Mouse (Mus musculus) lung, postnatal 36 days (tissue): ENCODE data around the gene Parva.
A peak's percentile ranks its signal among the peaks of the same experiment; 100 is the strongest.

ENCODE experiments used
- DNase-seq: peaks from one replicate; pipeline ENCODE4 v3.0.0; 2022; ENCODE audit warnings: mixed read lengths

The Parva gene

DNA sequence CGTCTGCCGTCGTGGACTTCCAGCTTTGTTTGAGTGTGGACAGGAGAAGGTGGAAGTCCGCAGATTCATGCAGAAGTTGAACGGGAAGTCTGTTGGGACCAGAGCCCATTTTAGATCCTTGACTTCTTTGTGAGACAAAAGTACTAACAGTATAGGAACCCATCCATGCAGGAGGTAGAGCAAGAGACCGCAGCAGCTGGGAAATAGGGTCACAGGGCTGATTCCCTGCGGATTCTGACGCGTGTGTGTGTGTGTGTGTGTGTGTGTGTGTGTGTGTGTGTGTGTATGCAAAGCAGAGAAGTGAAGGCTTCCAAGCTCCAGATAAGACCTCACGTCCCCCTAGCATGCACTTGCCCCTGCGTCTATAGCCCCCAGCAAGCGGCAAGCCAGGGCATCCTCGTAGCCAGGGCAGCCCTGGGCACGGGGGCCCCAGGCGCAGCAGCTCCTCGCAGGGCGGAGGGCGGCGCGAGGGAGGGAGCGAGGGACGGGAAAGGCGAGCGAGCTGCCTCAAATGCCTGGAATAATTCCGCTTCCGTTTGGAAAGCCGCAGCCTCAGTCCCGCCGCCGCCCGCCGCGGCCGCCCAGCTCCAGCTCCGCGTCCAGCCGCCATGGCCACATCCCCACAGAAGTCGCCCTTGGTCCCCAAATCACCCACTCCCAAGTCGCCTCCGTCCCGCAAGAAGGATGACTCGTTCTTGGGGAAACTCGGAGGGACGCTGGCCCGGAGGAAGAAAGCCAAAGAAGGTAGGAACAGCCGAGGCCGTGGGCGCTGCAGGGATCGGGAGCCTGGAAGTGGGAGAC, at the start of gene Parva:
TSS of gene Parva (plus strand) at position 149 of the 801 bp plus-strand sequence.
- DNase-seq: peak; percentile 76

DNA sequence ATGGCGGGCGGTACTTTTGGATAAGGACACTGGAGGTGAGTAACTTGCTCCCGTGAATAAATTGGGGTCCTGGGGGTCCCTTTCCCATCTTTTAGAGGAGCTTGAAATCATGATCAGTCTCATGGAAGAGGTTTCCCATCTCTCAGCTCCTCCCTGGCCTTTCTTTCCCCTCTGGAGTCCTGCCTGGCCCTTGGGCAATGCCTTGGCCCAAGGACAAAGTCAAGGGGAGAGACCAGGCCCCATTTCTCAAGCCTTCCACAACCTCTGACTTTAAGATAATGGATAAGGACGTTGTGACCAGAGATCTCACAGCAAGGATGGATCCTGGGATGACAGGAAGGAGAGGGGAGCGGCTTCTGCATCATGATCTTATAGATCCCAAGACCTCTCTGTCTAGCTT, 49.2 kb upstream of the Parva start:
- no peak for DNase-seq

DNA sequence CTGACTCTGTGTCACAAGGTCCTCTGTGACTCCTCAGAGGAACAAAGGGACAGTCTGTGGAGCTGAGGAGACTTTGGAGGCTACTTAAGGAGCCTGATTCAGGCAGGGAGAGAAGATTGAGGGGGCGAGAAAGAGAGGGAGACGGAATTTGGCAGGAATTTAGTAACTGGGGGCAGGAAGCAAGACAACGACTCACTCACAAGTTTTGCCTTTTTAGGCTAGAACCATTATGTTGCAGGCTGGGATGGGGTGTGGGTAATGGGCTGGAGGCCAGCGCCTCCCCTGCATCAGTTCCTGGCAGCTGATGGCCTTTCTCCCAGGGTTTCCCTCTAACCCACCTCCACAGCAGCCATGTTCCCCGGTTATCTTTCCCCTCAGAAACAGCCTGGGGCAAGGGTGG, 48.8 kb upstream of the Parva start:
- no peak for DNase-seq

DNA sequence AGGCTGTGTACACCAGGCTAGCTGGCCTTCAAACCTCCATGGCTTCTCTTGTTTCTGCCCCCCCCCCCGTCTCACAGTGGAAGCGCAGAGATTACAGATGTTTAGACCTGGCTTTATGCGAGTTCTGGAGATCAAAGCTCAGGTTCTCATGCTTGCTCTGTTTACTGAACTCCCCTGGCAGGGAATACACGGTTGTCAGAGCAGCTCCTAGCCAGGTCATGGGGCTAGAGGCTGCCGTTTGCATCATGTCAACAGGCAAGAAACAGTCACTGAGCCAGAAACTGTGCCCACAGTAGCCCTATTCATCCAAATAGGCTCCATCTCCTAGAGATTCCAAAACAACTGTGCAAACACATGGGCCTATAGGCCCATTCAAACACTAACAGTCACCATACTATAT, 40.8 kb upstream of the Parva start:
- DNase-seq: no peak

DNA sequence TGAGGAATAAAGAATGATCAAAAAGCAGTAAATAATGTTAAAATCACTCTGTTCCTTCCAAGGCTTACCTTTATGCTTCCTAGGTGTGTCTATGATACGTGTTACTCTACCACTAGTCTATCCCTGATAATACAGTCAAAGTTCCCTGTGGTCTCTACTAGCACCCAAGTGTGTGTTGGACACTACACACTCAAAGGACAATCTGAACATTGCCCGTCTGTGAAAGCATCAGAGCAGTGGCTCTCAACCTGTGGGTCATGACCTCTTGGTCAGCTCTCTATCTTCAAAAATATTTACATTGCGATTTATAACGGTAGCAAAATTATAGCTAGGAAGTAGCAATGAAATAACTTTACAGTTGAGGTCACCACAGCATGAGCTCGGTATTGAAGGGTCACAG, 39.4 kb upstream of the Parva start:
- DNase-seq: no peak

DNA sequence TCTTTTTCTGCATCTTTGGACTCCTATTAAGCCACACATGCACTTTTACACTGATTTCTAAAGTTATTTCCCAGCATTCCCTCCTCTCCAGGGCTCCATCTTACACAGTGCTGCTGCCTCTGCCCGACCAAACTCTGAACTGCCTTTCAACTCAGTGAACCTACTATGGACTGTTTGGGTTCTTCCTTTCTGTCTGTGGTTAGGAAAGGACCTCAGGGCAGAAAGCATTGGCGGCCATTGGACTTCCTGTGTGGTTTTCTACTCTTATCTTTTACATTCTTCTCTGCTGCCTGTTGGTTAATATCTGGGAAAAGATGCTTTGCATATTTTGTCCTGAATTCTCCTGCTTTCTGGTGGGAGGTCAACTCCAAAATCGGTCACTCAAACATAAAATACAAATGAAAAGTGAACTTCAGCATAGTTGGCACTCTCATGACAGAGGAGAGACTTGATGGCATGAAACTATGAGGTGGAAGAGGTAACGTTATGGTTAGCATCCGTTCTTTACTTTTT, 38.9 kb upstream of the Parva start:
- DNase-seq: no peak

DNA sequence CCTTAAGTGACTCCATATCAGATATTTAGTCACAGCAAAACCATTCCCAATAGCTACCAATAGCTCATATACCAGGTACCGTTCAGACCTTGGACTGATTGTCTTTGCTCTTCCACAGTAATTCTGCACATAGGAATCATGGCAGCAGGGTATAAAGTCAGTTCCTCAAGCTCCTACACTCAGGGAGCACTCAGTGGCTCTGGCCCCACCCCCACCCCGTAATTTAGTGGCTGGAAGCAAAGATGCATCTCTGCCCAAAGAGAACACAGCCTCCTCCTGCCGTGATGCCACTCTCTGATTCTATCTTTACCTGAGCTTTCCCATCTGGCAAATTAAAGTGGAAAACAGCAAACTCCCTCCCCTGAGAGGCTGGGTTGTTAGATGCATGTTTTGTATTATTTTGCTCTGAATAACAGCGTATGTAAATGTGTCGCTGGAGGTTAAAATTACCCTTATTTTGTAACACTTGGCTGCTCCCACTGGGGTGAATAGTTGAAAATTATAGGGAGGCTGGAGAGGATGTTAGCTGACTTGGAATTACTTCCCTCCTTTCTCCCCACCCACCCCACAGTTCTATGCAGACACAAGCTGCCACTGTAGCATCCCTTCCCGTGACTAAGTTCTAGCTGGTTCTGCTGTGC, 37.6 kb upstream of the Parva start:
- no peak for DNase-seq

DNA sequence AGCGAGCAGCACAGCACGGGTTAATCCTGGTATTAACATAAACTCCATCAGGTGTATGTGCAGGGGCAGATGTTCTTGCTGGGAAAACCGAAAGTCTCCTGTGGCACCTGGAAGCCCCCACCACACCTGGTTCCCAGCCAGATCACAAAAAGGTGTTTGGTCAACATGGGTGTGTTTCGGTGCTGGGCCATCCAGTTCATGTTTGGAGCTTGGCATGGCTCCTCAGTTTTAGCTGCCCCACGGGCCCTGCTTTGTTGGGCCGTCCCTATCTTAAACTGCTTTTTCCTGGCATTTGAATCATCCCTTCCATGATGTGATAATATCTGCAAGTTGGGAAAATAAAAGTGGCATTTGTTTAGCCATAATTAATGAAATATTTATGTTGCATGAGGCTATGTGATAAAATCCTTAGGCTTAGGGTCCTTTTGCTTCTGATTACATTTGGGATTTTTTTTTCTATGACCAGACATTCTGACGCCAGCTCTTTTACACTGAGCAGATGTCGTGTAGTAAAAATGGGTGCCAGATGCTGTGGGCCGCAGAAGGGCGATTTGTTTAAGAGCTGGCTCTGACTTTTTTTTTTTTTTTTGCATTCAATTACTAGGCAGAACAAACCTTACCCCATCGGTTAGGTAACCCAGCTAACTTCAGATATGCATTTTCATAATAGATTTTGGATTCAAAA, 36.9 kb upstream of the Parva start:
- DNase-seq: peak; percentile 53

DNA sequence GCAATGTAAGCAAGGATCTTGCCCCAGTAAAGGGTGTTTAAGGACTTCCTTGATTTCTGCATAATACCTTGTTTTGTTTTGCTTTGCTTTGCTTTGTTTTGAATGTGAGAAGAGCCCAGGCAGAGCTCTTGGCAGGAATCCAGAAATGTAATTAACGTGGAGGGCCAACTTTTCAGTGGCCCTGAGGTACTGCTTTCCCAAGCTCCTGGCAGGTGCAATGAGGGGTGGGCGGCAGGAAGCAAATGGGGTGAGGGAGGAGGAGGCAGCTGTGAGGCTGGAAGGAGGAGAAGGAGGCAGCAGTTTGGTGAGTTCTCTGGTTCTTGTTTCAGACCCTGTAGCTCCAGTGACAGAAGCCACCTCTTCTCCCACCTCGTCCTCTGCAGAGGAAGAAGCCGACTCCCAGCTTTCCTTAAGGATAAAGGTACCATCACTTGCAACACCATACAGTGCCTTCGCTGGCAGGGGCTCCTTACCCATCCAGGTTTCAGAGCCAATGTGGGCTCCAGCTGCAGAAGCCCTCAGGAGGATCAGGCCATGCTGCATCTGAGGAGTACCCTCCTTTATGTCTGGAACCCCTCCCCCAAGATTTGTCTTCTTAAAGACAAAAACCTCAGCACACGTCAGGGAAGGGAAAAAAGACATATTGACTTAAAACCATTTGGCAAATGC, 36.2 kb upstream of the Parva start:
- DNase-seq: no peak

DNA sequence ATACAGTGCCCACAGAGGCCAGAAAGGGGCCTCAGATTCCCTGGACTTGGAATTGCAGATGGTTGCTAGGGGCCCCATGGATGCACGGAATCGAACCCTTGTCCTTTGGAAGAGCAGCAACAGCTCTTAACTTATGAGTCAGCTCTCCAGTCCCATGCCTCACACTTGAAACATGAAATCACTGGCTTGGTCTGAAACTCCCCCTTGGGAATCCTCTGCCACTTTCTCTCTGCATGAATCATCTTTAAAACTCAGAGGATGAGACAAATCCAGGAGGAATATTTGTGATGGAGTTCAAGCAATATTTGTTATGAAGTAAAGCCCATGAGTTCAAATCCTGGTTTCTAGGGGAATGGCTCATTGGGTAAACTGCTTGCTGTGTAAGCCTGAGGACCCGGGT, 29.5 kb upstream of the Parva start:
- no peak for DNase-seq

DNA sequence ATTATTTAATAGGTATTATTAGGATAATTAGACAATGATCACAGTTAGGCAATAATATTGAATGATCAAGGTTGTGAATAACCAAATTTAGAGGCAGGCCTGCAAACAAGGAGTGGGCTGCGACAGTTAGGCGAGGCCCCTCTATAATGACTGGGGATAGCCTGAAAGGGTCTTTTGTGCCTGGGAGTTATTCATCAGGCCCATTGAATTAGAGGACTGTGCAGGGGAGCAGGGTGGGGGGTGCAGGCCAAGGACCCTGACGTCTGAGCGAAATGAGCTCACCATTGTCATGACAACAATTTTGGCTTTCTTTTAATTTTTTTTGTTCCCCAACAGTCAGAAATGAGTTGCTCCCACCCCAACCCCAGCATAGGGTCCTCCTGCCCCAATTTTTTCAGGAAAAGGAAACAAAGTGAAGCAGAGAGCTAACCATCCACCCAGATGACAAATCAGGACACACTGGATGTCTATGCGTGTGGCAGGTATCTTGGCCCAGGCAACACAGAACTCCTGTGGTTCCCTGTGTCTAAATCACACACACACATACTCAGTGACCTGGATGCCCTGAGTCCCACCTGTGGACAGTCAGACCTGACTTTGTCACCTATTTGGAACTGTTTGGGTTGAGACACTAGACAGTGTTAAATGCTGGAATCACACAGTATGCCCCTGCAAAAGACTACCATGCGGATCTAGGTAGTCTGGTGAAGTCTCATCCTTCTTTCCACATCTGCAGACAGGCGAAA, 27.7 kb upstream of the Parva start:
- no peak for DNase-seq

DNA sequence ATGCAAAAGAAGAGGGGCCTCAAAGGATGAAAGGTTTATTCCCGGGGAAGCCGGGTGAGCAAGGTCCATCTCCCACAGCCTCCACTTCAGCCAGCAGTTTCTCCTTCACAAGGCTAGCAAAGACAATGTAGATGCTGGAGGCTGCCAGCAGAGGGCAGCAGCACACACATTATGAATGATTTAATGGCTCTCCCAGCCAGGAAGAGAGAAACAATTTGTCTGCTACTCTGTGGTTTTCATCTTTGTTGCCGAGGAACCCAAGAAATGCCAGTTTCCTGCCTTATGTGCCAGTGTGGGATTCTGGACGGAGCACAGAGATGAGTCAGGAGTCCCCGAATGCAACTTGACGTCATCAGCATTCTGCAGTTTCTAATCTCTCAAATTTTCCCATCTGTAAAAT, 27.1 kb upstream of the Parva start:
- peak; percentile 83 for DNase-seq

DNA sequence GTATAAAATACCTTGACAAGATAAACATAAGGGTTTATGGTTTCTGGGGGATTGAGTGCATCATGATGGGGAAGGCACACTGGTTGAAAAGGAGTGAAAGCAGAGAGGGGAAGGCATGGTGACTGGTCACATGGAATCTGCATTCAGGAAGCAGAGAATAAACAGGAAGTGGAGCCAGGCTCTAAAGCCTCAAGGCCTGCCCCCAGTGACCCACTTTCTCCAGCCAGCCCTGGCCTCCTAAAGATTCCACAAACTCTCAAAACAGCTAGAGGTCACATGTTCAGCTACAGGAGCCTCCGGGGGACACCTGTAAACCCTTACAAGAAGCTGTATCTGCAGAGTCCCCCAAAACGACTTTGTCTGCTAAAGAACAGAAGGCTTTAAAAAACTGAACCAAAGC, 22.2 kb upstream of the Parva start:
- peak; percentile 24 for DNase-seq

DNA sequence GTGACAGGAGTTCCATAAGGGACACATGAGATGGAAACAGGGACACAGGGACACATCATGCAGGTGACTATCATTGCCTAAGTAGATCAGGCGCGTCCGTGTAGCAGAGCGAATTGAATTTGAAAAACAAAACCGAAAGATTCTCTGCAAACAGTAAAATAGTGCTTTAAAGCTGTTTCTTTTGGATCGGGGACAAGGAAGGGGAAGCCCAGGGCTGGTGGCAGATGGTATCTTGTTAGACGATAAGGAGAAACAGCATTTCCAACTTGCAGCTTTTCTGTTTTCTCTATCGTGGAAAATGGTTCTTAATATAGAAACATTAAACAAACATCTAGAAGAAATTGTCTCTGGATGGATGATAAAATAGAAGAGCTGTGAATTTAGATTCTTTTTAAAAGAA, 21.7 kb upstream of the Parva start:
- no peak for DNase-seq

DNA sequence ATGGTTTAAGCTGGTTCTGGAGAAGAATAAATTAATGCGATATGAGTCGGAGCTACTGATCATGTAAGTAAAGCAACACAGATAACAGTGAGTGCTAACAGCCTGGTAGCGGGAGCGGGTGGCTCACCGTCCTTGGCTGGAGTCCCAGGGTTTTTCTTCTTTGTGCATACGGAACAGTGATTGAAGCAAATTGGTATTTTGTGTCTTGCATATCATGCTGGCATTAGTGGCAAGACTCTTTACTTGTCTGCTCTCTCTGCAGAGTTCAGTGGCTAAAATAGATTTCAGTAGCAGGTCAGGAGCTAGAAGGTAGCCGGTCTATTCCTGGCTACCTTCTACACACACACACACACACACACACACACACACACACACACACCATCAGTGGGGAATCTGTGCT, 19.7 kb upstream of the Parva start:
- no peak for DNase-seq

DNA sequence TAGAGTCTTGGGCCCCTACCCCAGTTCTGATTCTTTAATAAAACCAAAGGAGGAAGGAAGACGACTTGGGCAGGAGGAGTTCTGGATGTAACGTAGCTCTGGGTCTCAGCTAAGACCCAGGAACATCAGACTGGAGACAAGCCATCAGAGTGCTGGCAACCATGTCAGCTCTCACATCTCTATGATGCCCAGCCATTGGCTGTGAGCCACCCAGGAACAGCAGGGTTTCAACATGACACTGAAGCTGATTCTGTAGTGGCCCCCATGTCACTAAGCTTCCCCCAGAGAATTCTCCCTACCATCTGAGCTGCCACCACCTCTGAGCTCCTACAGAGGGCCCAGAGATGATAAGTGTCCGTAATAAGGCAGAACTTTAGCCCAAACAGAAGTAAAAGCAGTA, 17.3 kb upstream of the Parva start:
- DNase-seq: no peak

DNA sequence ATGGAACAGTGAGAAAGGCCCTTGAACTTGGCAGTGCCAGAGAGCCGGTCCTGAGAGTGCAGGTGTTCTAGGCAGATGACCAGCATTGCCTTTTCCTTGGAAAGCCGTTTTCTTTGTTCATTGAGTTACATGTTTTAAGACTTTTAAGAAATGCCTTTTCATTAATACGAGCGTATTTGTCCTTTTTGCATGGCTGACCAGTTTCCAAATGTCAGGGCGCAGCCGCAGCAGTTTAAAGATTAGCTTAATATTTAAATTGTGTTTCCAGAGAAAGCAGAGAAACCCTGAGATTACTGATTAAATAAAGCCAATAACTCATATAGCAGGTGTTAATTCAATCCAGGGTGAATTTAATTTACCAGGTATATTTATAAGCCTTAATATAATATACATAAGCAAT, 14.0 kb upstream of the Parva start:
- no peak for DNase-seq

DNA sequence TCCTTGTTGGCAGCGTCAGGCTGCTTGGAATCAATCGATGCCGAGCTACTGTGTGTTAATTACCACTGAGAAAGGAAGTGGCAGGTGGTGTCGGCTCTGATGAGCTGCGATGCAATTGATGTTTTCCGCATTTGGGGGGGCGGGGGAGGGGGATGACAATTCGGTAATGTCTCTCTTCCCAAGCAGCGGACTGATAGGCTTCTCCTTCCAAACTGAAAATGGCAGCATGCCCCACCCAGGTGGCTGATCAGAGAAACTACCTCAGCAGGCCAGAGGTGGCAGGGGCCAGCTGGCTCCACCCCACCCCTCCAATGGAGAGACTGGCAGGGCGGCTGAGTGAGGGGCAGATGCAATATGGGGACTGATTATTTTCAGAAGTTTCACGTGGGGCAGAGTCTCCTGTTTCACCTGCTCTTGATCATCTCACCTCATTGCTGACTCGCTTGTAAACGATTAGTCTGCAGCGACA, 11.2 kb upstream of the Parva start:
- no peak for DNase-seq

DNA sequence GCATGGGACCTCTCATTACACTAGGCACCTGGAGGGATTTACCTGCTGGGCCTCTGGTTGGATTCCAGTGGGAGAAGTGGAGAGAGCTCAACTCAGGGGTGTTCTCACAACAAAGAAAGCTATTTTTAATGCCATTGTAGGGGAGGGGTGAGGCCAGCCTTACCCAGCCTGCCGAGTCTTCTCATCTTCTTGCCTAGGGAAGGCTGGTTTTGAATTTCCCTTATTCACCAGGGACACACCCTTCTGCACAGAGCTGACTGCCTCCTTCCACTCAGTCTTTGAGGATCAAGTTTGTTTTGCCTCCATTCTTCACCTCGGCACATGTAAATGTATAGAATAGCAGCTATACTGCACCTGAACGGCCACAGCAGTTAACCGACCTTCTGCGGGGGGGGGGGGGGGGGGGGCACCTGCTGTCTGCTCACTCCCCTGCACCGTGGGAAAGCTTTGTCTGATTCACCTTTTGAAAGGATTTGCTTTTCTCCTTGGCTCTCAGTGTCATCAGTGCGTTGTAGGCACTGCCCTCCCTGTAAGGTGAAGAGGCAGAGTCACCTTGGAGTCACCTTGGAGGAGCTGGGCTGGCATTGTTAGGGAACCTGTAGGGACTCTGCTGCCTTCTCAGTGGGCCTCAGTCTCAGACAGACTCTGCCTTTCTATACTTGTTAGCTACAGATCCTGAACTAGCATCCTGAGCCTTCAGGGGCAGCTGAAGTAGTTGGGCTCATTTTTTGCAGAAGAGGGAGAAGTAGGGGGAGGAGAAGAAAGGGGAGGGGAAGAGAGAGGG, 10.4 kb upstream of the Parva start:
- DNase-seq: no peak

DNA sequence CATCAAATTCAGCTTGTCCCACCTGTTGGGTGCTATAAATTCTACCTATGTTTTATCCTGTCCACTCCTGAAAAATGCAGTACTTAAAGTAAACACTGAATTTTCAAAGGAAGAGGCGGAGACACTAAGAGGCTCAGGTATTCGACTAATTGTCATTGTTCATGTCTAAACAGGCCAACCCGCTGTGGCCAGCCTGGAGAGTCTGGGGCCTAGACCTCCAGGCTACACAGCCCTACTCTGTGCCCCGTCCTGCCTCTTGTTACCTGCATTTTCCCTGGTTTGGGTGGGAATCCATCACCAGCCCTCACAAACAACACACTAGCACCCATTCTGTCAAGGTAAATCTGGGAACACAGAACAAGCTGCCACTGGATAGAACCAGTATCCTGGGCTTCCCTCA, 9.7 kb upstream of the Parva start:
- no peak for DNase-seq

DNA sequence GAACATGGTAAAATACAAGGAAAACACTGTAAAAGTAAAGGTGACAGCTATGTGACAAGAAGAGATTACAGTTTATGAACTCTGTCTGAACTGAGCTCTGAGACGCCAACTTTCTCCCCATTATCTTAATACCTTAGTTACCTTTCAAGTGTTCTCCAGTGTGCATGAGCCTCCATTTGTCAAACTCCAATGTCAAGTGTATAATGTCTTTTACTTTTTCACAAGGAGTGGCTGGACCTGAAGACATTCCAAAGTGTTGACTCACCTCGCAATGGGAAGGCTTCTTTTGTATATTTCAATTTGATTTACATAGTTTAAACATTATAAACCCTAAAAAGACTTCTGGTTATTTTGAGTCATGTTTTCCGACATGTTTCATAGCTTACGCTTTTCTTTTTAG, 3.9 kb upstream of the Parva start:
- peak; percentile 37 for DNase-seq

DNA sequence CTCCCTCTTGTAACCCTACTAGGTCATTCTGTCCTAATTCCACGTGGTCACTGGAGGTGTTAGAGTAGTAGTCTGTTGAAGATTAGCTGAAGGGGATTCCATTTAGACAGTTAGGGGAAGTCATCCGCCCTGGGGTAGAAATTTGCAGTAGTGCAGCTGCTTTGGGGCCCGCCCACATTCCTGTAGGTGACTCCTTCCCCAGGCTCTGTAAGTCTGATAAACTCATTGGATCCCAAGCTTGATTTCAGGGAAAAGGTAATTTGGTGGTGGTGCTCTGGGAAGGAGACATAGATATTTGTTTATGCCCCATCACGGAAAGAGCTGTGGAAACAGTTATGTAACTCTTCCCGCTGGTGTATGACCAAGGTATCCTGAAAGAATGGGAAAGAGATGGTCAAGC, 494 bp upstream of the Parva start:
- no peak for DNase-seq
